Mouse (Mus musculus) ES-Bruce4 (cell line): ENCODE measurements at regions not wholly inside any gene's neighbourhood (a gene's known extent, or its start where the extent isn't known, plus 50 kb on each side); places are given as distances from the start of the nearest gene placed in this dataset.

Experiments
- CTCF ChIP-seq: IDR thresholded peaks from one replicate; pipeline ENCODE4 v1.8.1; 2011; ENCODE audit warnings: low read depth, low read length
- EP300 ChIP-seq: IDR thresholded peaks from 2 replicates; pipeline ENCODE4 v1.6.1; 2011; ENCODE audit warnings: low read depth, low read length; ENCODE audit not compliant: insufficient read depth
- POLR2A ChIP-seq: IDR thresholded peaks from one replicate; pipeline ENCODE4 v1.8.1; 2011; ENCODE audit warnings: low read length; ENCODE audit not compliant: insufficient read depth

DNA sequence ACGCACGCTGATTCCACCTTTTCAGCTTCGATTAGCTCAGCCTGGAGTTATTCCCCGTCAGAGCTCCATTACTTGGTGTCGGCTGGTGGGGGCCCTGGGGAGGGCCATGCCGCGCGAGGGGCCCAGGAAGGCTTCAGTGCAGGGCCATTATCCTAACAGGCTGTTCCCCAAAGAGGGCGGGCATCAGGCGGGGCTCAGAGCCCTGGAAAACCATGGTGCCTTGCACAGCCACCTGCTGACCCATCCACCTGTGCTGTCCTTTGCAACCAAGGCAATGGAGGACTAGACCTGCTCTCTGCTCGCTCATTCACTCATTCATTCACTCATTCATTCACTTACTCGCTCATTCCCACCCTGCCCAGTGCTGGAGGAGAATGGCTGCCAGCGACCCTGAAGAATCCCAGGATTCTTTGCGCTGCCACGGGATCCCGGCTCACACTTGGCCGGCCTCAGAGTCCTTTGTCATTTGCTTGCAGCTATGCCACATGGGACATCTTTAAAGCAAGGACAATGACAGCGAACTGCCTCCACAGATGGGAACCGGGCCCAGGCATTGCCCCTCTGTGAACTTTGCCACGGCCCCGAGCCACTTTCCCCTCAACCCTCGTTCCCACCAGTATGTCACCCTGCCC lies 78.6 kb upstream of the Nkx1-1 start:
- no peak for TF ChIP-seq EP300
- TF ChIP-seq POLR2A: no peak
- TF ChIP-seq CTCF: no peak
